Mouse (Mus musculus) olfactory bulb, adult 2 months (tissue): ENCODE results near the gene Ccdc191.

Experiments
- CTCF ChIP-seq: fragments of 200-500 bp; IDR thresholded peaks from 2 replicates; pipeline ENCODE4 v1.5.1; 2012; ENCODE audit warnings: low read depth, mild to moderate bottlenecking, low read length, moderate library complexity; ENCODE audit not compliant: insufficient read depth
- POLR2A ChIP-seq: fragments of 200-500 bp; IDR thresholded peaks from 2 replicates; pipeline ENCODE4 v1.6.1; 2012; ENCODE audit warnings: mild to moderate bottlenecking, low read depth, low read length, moderate library complexity; ENCODE audit not compliant: insufficient read depth

GRCm38 (mm10) chr16:43930577-43930976 is 41.0 kb downstream of the Ccdc191 start:
- TF ChIP-seq CTCF (no peak), POLR2A (no peak)
